In genomic region chrX:169882220-169882609, GRCm38 (mm10) we compare ENCODE assay signal across 20 mouse cellular contexts.
A peak's percentile ranks its signal among the peaks of the same experiment; 100 is the strongest.
DNase-seq lines count a peak whose midpoint lies in the region; ATAC-seq and TF ChIP-seq lines count a peak whose summit lies in the region.
"Had no signal": no experiment of that assay in that cellular context is flagged by ENCODE, and none has a peak within 500 bp of the region (broad histone marks: within the 10 kb centered on the region; RNA-seq: fewer than 3 reads in every experiment).

No protein-coding gene starts in this region.

- ATAC-seq in forebrain, postnatal 0 days, result no peak
- no peak for ATAC-seq in kidney, embryonic 16.5 days (ENCODE audit: low FRiP score, low TSS enrichment)
- no peak for ATAC-seq in forebrain, embryonic 16.5 days

- DNase-seq in forebrain, embryonic 10.5 days (ENCODE audit: extremely low spot score, low spot score), result no peak
- no peak for DNase-seq in forebrain, postnatal 0 days
- no peak for DNase-seq in kidney, adult 8-10 months
- peak; percentile 79 for DNase-seq in Muller cell, postnatal 12 days (ENCODE audit: inconsistent ontology term)
- DNase-seq in heart, postnatal 10 days, result no peak
- no peak for DNase-seq in MN1 (ENCODE audit: low spot score)
- DNase-seq: adrenal gland, postnatal 25 days; cerebellum, adult 11-12 months; cerebellum, postnatal 25 days; left cerebral cortex, postnatal 4 days; lung, adult 18-20 months; lung, postnatal 14 days; thymus, adult 2 months had no signal

- WGBS in forebrain, embryonic 10.5 days, result 70% methylated on average over 1 of the region's 1 CpGs
- WGBS in forebrain, postnatal 0 days, result 44% methylated on average over 1 of the region's 1 CpGs
- 52% methylated on average over 1 of the region's 1 CpGs for WGBS in kidney, embryonic 16.5 days
- WGBS in forebrain, embryonic 16.5 days, result 45% methylated on average over 1 of the region's 1 CpGs

- peak overlapping the region; percentile 65 for H3K4me3 ChIP-seq in forebrain, embryonic 10.5 days
- no peak overlapping the region for H3K4me3 ChIP-seq in forebrain, postnatal 0 days (ENCODE audit: low read depth, low read length)
- no peak overlapping the region for H3K4me3 ChIP-seq in kidney, embryonic 16.5 days (ENCODE audit: low read length)
- no peak overlapping the region for H3K4me3 ChIP-seq in forebrain, embryonic 16.5 days (replicated peaks; ENCODE audit: low read length)
- H3K4me3 ChIP-seq: heart, embryonic 12.5 days; stomach, embryonic 15.5 days had no signal

- peak overlapping the region; percentile 90 for H3K27ac ChIP-seq in forebrain, embryonic 10.5 days
- no peak overlapping the region for H3K27ac ChIP-seq in forebrain, postnatal 0 days (ENCODE audit: low read depth, low read length)
- peak overlapping the region; percentile 83; the same call in 1 of the 2 replicates for H3K27ac ChIP-seq in kidney, embryonic 16.5 days (ENCODE audit: low read length)
- no peak overlapping the region for H3K27ac ChIP-seq in forebrain, embryonic 16.5 days (ENCODE audit: low read length)
- H3K27ac ChIP-seq: neural tube, embryonic 15.5 days; stomach, embryonic 15.5 days had no signal

- TF ChIP-seq CTCF in forebrain, postnatal 0 days (IDR thresholded peaks at IDR 0.05; ENCODE audit: low read depth), result no peak

- no peak overlapping the region for H3K9ac ChIP-seq in forebrain, postnatal 0 days
- no peak overlapping the region for H3K9ac ChIP-seq in kidney, embryonic 16.5 days (replicated peaks; ENCODE audit: low read length)
- no peak overlapping the region for H3K9ac ChIP-seq in forebrain, embryonic 16.5 days (replicated peaks; ENCODE audit: low read depth, low read length)
- H3K9ac ChIP-seq: heart, embryonic 12.5 days; neural tube, embryonic 15.5 days; stomach, embryonic 15.5 days had no signal

- 0 out of 2 replicates have a peak, but pooled peaks cover 2% of the 10 kb centered on the region for H3K36me3 ChIP-seq in forebrain, embryonic 10.5 days (replicated peaks)
- no peaks in the 10 kb centered on the region for H3K36me3 ChIP-seq in forebrain, postnatal 0 days (ENCODE audit: insufficient read depth)
- H3K36me3 ChIP-seq in kidney, embryonic 16.5 days (ENCODE audit: insufficient read depth, low read length), result no peaks in the 10 kb centered on the region
- no peaks in the 10 kb centered on the region for H3K36me3 ChIP-seq in forebrain, embryonic 16.5 days (ENCODE audit: control insufficient read depth, insufficient read depth)
- H3K36me3 ChIP-seq: G1E; heart, embryonic 12.5 days; neural tube, embryonic 15.5 days; stomach, embryonic 15.5 days had no signal

- peaks cover 42% of the 10 kb centered on the region for H3K4me1 ChIP-seq in forebrain, embryonic 10.5 days
- H3K4me1 ChIP-seq in forebrain, postnatal 0 days (ENCODE audit: insufficient read depth), result no peaks in the 10 kb centered on the region
- H3K4me1 ChIP-seq in kidney, embryonic 16.5 days (ENCODE audit: insufficient read depth, low read length), result 0 out of 2 replicates have a peak, but pooled peaks cover 10% of the 10 kb centered on the region
- peaks cover 9% of the 10 kb centered on the region for H3K4me1 ChIP-seq in forebrain, embryonic 16.5 days (replicated peaks; ENCODE audit: control insufficient read depth, insufficient read depth, low read length)
- H3K4me1 ChIP-seq: stomach, embryonic 15.5 days had no signal

- intact Hi-C loops in heart, postnatal 10 days (cut with DNase I), result loop anchor here (5.0 kb wide), 1 partner anchor 85 kb away; no protein-coding TSS in a partner anchor

- H3K4me2 ChIP-seq in forebrain, postnatal 0 days (ENCODE audit: low read depth), result no peak overlapping the region
- H3K4me2 ChIP-seq in kidney, embryonic 16.5 days (replicated peaks; ENCODE audit: low read depth, low read length), result peak overlapping the region; percentile 58; the same call in 1 of the 2 replicates
- H3K4me2 ChIP-seq in forebrain, embryonic 16.5 days (ENCODE audit: low read length), result peak overlapping the region; percentile 59
- H3K4me2 ChIP-seq: liver, embryonic 11.5 days; stomach, embryonic 15.5 days had no signal

- peaks cover 79% of the 10 kb centered on the region for H3K27me3 ChIP-seq in forebrain, embryonic 10.5 days (ENCODE audit: poor library complexity, severe bottlenecking)
- H3K27me3 ChIP-seq in forebrain, postnatal 0 days (ENCODE audit: insufficient read depth, low read length), result no peaks in the 10 kb centered on the region
- peaks cover 22% of the 10 kb centered on the region; the same call in 1 of the 2 replicates for H3K27me3 ChIP-seq in kidney, embryonic 16.5 days (ENCODE audit: insufficient read depth, low read length)
- no peaks in the 10 kb centered on the region; the same call in 1 of the 2 replicates for H3K27me3 ChIP-seq in forebrain, embryonic 16.5 days (replicated peaks; ENCODE audit: control insufficient read depth, insufficient read depth, low read length)
- H3K27me3 ChIP-seq: stomach, embryonic 15.5 days had no signal

- no peaks in the 10 kb centered on the region for H3K9me3 ChIP-seq in forebrain, embryonic 10.5 days
- H3K9me3 ChIP-seq in forebrain, postnatal 0 days (ENCODE audit: low read length), result no peaks in the 10 kb centered on the region
- no peaks in the 10 kb centered on the region for H3K9me3 ChIP-seq in kidney, embryonic 16.5 days (ENCODE audit: low read length)
- no peaks in the 10 kb centered on the region for H3K9me3 ChIP-seq in forebrain, embryonic 16.5 days (ENCODE audit: control insufficient read depth, low read length)
- H3K9me3 ChIP-seq: G1E; heart, embryonic 12.5 days; neural tube, embryonic 15.5 days; stomach, embryonic 15.5 days had no signal

Comparison
In these comparisons a context has a peak if more than half of its experiments do, and no peak if none do; other contexts are left out.
1. H3K27ac ChIP-seq: peak in forebrain, embryonic 10.5 days (single experiment) and kidney, embryonic 16.5 days (single experiment); none in forebrain, postnatal 0 days (single experiment) and forebrain, embryonic 16.5 days (single experiment).